Mouse (Mus musculus): Measurements from ENCODE around the gene Hs6st2. TPM values are rescaled to one million over a fixed set of nuclear protein-coding genes. Genes with fewer than 3 reads are reported as not detected.

Gene Hs6st2
- polyA plus RNA-seq (2015; fragmentation: Nextera tagmentation; extraction: Ambion mirVana) = 6.2 and 9.1 TPM in 2 replicates

DNA sequence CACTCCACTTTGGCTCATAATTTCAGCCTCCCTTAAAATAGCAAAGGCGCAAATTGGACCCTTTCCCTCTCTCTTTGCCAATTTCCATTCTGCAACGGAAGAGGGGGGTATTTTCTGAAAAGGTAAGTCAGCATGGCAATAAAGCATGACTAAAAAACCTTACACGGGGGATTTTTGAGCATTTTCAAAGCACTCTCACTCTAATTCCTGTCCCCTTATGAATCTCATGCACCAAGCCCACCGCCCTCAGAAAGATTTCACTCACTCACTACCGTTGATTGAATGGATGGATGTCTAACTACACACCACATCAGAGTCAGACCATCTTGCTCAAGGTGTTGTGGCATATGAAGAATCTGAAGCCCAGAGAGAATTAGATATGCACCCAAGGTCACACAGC, at the start of gene Hs6st2:
TSS of gene Hs6st2 (minus strand) at position 101 of the 400 bp plus-strand sequence.
- no peak for ATAC-seq (ENCODE audit: insufficient read depth, low FRiP score)
- 22% methylated on average over 5 of the region's 5 CpGs for WGBS
- H3K4me3 ChIP-seq (replicated peaks; ENCODE audit: low read length) = peak within 1 kb of the TSS; percentile 55
- peak within 1 kb of the TSS; percentile 63 for H3K9ac ChIP-seq (ENCODE audit: low read length)
- no peaks in the 10 kb centered on the region for H3K9me3 ChIP-seq (replicated peaks; ENCODE audit: control insufficient read depth, low read length)
- H3K4me2 ChIP-seq (ENCODE audit: low read depth, low read length) = peak within 1 kb of the TSS; percentile 79
- H3K4me1 ChIP-seq (ENCODE audit: control insufficient read depth, insufficient read depth, low read length) = no peaks in the 10 kb centered on the region
- H3K36me3 ChIP-seq (ENCODE audit: control insufficient read depth, insufficient read depth, low read length) = no peaks in the 10 kb centered on the region
- no peak within 1 kb of the TSS for H3K27ac ChIP-seq (ENCODE audit: low read length)
- peaks cover 28% of the 10 kb centered on the region for H3K27me3 ChIP-seq (ENCODE audit: control insufficient read depth, insufficient read depth, low read length)

DNA sequence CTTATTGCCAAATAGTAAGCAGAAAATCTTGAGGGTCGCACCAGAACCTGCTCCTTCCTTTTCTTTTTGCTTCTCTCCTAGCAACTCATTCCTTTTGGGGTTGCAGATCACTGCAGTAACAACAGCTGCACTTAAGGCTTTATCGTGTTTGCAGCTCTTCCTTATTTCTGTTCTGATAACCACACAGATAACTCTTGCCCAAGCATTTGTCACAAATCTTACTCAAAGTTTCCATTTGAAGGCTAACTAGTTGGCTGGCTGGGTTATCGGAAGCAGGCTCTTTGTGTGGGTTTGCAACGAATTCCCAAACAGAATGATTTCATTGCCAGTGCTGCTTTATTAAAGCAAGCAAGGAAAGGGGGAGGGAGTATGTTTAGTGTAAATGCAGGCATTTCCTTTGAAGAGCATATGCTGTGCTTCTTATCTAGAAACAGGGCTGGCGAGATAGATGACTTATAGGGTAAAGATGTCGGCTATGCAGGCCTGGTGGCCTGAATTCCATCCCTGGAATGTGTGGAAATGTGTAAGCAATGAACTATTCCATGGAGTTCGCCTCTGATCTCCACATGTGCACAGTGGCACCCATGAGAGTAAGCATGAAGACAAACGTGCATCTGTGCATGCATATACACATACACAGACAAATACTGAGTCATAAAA, 32.6 kb upstream of the Hs6st2 start:
- no peak overlapping the region for H3K27ac ChIP-seq (ENCODE audit: low read length)
- no peak overlapping the region for H3K9ac ChIP-seq (ENCODE audit: low read length)
- ATAC-seq (ENCODE audit: insufficient read depth, low FRiP score) = no peak
- no peaks in the 10 kb centered on the region for H3K9me3 ChIP-seq (replicated peaks; ENCODE audit: control insufficient read depth, low read length)
- H3K36me3 ChIP-seq (ENCODE audit: control insufficient read depth, insufficient read depth, low read length) = no peaks in the 10 kb centered on the region
- WGBS = 44% methylated on average over 8 of the region's 8 CpGs
- H3K4me3 ChIP-seq (replicated peaks; ENCODE audit: low read length) = no peak overlapping the region
- H3K4me2 ChIP-seq (ENCODE audit: low read depth, low read length) = no peak overlapping the region
- H3K27me3 ChIP-seq (ENCODE audit: control insufficient read depth, insufficient read depth, low read length) = no peaks in the 10 kb centered on the region
- no peaks in the 10 kb centered on the region for H3K4me1 ChIP-seq (ENCODE audit: control insufficient read depth, insufficient read depth, low read length)

DNA sequence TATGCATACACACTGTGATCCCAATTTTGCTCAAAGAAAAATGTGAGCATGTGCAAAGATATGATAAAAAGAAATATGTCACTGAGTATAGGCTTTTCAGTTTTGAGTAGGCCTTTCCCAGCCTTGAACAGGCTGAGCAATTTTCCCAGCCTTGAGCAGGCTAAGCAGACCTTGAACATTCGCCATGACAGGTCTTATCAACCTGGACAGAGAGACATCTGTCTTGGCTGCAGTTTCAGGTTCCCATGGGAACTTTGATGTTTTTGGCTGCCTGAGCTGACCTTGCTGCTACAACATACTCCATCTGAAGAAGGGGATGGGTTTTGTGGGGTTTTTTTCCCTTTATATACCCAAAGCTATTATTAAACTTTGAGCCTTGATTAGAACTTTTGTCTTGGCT, 31.3 kb upstream of the Hs6st2 start:
- no peak overlapping the region for H3K27ac ChIP-seq (ENCODE audit: low read length)

DNA sequence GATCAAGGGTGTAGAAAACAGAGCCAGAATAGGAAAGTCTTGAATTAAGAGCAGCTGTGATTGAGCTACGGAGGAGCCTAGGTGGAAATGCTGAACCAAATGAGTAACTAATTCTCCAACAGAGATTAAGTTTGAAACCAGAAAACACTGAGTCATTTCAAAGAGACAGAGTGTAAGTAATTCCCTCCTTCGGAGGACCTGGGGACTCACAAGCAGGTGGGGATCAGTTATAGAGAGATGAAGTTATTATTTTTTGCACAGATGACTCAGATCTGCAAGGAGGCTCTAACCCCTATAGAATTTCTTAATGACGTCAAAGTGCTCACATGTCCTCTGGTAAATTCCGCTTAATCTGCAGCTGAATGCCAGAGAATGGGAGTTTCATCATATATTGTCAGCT, 21.2 kb upstream of the Hs6st2 start:
- no peak overlapping the region for H3K4me3 ChIP-seq (replicated peaks; ENCODE audit: low read length)
- H3K36me3 ChIP-seq (ENCODE audit: control insufficient read depth, insufficient read depth, low read length) = no peaks in the 10 kb centered on the region
- ATAC-seq (ENCODE audit: insufficient read depth, low FRiP score) = no peak; the same call in 1 of the 2 replicates
- no peaks in the 10 kb centered on the region; the same call in 1 of the 2 replicates for H3K27me3 ChIP-seq (ENCODE audit: control insufficient read depth, insufficient read depth, low read length)
- no peak overlapping the region for H3K27ac ChIP-seq (ENCODE audit: low read length)
- H3K9ac ChIP-seq (ENCODE audit: low read length) = no peak overlapping the region
- no peaks in the 10 kb centered on the region for H3K4me1 ChIP-seq (ENCODE audit: control insufficient read depth, insufficient read depth, low read length)
- H3K9me3 ChIP-seq (replicated peaks; ENCODE audit: control insufficient read depth, low read length) = no peaks in the 10 kb centered on the region
- no peak overlapping the region for H3K4me2 ChIP-seq (ENCODE audit: low read depth, low read length)
- WGBS = 50% methylated on average over 4 of the region's 4 CpGs

More for the DNA sequence above, 31.3 kb upstream of the Hs6st2 start:
- Histone ChIP-seq H3K4me2 (ENCODE audit: low read depth, low read length) (no peak overlapping the region), H3K4me3 (replicated peaks; ENCODE audit: low read length) (no peak overlapping the region), H3K4me1 (ENCODE audit: control insufficient read depth, insufficient read depth, low read length) (no peaks in the 10 kb centered on the region), H3K36me3 (ENCODE audit: control insufficient read depth, insufficient read depth, low read length) (no peaks in the 10 kb centered on the region), H3K27me3 (ENCODE audit: control insufficient read depth, insufficient read depth, low read length) (no peaks in the 10 kb centered on the region), H3K9ac (ENCODE audit: low read length) (no peak overlapping the region), H3K9me3 (replicated peaks; ENCODE audit: control insufficient read depth, low read length) (no peaks in the 10 kb centered on the region)
- 65% methylated on average over 1 of the region's 1 CpGs for WGBS
- no peak for ATAC-seq (ENCODE audit: insufficient read depth, low FRiP score)

DNA sequence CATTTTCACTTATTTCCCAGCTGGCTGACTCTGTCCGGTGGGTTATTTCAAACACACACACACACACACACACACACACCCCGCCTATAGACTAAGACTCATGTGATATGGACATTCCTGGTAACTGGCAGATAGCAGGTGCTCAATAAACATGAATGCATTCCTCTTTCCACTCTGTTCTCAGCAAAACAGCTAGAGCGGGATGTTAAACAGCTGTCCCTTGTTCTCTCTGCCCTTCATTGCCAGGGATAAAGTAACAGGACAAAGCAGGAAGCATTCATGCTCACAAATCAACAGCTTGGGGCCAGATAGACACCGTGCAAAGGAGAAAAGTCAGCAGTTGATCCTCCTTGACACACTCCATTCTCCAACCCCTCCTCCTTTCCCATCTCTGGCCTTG, 17.4 kb upstream of the Hs6st2 start:
- no peak overlapping the region for H3K9ac ChIP-seq (ENCODE audit: low read length)
- H3K4me2 ChIP-seq (ENCODE audit: low read depth, low read length) = no peak overlapping the region
- no peaks in the 10 kb centered on the region for H3K4me1 ChIP-seq (ENCODE audit: control insufficient read depth, insufficient read depth, low read length)
- no peak overlapping the region for H3K4me3 ChIP-seq (replicated peaks; ENCODE audit: low read length)
- H3K27me3 ChIP-seq (ENCODE audit: control insufficient read depth, insufficient read depth, low read length) = no peaks in the 10 kb centered on the region; the same call in 1 of the 2 replicates
- H3K9me3 ChIP-seq (replicated peaks; ENCODE audit: control insufficient read depth, low read length) = no peaks in the 10 kb centered on the region
- H3K36me3 ChIP-seq (ENCODE audit: control insufficient read depth, insufficient read depth, low read length) = no peaks in the 10 kb centered on the region
- no peak overlapping the region for H3K27ac ChIP-seq (ENCODE audit: low read length)
- ATAC-seq (ENCODE audit: insufficient read depth, low FRiP score) = no peak
- 46% methylated on average over 4 of the region's 4 CpGs for WGBS

DNA sequence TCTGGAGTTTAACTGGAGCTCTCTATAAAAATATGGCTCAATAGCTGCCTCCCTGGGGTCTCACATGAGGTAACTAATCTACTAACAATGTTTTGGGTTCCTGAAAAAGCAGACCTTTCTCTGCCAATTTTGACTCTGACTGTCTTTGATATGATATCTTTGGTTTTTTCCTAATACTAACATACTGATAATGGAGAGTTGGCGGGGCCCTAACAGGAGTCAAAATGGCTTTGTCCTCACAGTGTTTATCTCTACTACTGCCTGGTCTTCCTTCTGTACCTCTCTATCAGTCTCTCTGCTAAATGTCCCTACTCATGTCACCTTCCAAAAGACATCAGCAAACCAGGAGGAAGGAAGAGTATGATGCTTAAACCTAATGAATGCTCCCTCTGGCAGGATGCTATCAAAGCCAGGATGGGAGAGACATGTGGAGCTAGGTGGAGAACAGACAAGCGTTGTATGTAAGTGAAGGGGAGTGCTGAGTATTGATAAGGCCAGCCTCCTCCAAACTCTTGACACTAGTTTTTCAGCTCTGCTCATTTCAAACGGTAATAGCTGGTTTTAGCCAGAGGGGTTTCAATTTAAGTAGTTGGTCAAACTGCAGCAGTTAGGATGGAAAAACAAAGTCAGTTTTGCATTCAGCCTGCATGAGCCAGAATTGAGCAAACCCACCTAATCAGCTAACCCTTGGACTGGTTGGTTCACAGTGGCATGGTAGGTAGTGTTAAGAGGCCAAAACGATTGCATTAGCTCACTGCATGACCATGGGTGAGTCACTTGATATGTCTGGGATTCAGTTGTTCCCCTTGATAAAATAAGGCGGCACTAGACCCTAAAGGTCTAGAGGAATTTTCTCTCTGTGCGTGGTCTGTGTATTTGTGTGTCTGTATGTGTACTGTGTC, 4.6 kb upstream of the Hs6st2 start:
- no peaks in the 10 kb centered on the region for H3K9me3 ChIP-seq (replicated peaks; ENCODE audit: control insufficient read depth, low read length)
- H3K9ac ChIP-seq (ENCODE audit: low read length) = no peak overlapping the region
- H3K27me3 ChIP-seq (ENCODE audit: control insufficient read depth, insufficient read depth, low read length) = peaks cover 15% of the 10 kb centered on the region
- H3K36me3 ChIP-seq (ENCODE audit: control insufficient read depth, insufficient read depth, low read length) = no peaks in the 10 kb centered on the region
- WGBS = 76% methylated on average over 6 of the region's 6 CpGs
- H3K4me1 ChIP-seq (ENCODE audit: control insufficient read depth, insufficient read depth, low read length) = no peaks in the 10 kb centered on the region
- no peak overlapping the region for H3K27ac ChIP-seq (ENCODE audit: low read length)
- H3K4me2 ChIP-seq (ENCODE audit: low read depth, low read length) = no peak overlapping the region
- no peak overlapping the region for H3K4me3 ChIP-seq (replicated peaks; ENCODE audit: low read length)
- no peak for ATAC-seq (ENCODE audit: insufficient read depth, low FRiP score)

DNA sequence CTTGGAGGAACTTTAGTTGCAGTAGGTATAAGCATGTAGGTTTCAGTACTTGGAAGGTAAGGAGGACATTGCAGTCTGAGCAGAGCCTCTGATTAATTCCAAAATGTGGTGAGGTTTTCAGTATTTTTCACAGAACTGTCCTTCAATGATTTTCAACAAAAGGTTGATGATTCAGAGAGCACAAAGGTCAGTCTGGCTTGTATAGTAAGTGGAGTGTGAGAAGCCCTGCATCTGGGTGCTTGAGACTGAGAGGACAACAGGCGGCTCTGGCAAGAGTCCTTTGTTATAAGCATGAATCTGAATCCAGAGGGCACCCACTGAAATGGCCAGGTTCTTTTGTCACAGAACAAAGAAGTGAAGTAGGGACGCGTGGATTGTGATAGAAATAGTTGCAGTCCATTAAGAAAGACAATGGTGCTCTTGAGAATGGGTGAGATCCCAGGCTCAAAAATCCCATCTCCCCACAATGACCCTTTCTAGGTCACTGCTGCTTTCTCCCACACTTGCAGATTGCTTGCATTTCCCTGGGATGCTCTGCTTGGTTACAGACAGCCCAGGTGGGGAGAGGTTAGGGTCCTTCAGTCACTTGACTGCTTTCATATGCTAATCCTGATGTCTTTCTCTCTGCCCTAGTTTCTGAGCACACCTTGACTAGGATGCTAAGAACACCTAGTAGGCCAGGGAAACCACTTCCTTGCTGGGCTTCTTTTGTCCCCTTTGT, 2.8 kb upstream of the Hs6st2 start:
- no peaks in the 10 kb centered on the region for H3K9me3 ChIP-seq (replicated peaks; ENCODE audit: control insufficient read depth, low read length)
- H3K27ac ChIP-seq (ENCODE audit: low read length) = no peak overlapping the region
- H3K4me2 ChIP-seq (ENCODE audit: low read depth, low read length) = no peak overlapping the region
- H3K36me3 ChIP-seq (ENCODE audit: control insufficient read depth, insufficient read depth, low read length) = no peaks in the 10 kb centered on the region
- ATAC-seq (ENCODE audit: insufficient read depth, low FRiP score) = no peak
- 88% methylated on average over 3 of the region's 3 CpGs for WGBS
- peaks cover 28% of the 10 kb centered on the region for H3K27me3 ChIP-seq (ENCODE audit: control insufficient read depth, insufficient read depth, low read length)
- no peak overlapping the region for H3K9ac ChIP-seq (ENCODE audit: low read length)
- no peak overlapping the region for H3K4me3 ChIP-seq (replicated peaks; ENCODE audit: low read length)
- H3K4me1 ChIP-seq (ENCODE audit: control insufficient read depth, insufficient read depth, low read length) = no peaks in the 10 kb centered on the region

DNA sequence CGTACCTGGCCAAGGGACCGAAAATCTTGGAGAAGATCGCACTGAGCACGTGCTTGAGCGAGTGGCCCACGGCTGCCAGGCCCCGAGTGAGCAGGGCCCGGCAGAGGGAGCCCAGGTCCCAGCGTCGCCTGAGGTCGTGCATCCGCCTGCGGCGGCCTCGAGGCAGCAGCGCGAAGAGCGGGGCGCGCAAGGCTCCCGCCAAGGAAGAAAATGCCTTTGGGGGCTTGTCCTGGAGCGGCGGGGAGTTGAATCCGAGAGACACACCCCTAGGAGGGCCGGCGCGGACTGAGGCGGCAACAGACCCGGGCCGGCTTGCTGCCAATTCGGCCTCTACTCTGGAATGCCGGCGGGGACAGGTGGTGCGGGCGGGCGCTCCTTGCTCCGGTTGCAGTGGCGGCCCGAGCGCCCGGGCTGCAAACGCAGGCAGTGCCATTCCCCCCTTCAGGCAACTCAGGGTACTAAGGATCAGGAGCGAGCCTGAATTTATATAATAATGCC, 437 bp downstream of the Hs6st2 start:
- H3K27ac ChIP-seq (ENCODE audit: low read length) = no peak overlapping the region
- peak overlapping the region; percentile 79 for H3K4me2 ChIP-seq (ENCODE audit: low read depth, low read length)
- peak; percentile 71; the same call in 1 of the 2 replicates for ATAC-seq (ENCODE audit: insufficient read depth, low FRiP score)
- H3K36me3 ChIP-seq (ENCODE audit: control insufficient read depth, insufficient read depth, low read length) = no peaks in the 10 kb centered on the region
- 14% methylated on average over 43 of the region's 43 CpGs for WGBS
- H3K27me3 ChIP-seq (ENCODE audit: control insufficient read depth, insufficient read depth, low read length) = peaks cover 28% of the 10 kb centered on the region
- H3K4me3 ChIP-seq (replicated peaks; ENCODE audit: low read length) = peak overlapping the region; percentile 55
- H3K9me3 ChIP-seq (replicated peaks; ENCODE audit: control insufficient read depth, low read length) = no peaks in the 10 kb centered on the region
- H3K9ac ChIP-seq (ENCODE audit: low read length) = peak overlapping the region; percentile 63
- no peaks in the 10 kb centered on the region for H3K4me1 ChIP-seq (ENCODE audit: control insufficient read depth, insufficient read depth, low read length)

Data from stomach, embryonic 16.5 days (tissue).